Mouse (Mus musculus): ENCODE measurements around the gene Dguok. TPM values are rescaled to one million over a fixed set of nuclear protein-coding genes. Genes with fewer than 3 reads are reported as not detected.

The Dguok gene
- 55.0 and 59.7 TPM in 2 replicates for polyA plus RNA-seq (2021; fragmentation: Nextera tagmentation)
- long read RNA-seq, experiment 1, transcript Dguok-201 (7 exons, 1,107 nt) = major isoform, 37 of 46 reads
- long read RNA-seq, experiment 1, partial matches to known transcripts = 5 of 46 reads
- long read RNA-seq, experiment 1, other reads (novel, unspliced or antisense) = 4 of 46 reads
- long read RNA-seq, experiment 2, transcript Dguok-201 (7 exons, 1,107 nt) = major isoform, 36 of 60 reads
- long read RNA-seq, experiment 2, partial matches to known transcripts = 15 of 60 reads
- long read RNA-seq, experiment 2, other reads (novel, unspliced or antisense) = 7 of 60 reads

GRCm38 (mm10) chr6:83506258-83507167 is at the start of gene Dguok:
Dguok (minus strand) TSS chr6:83506969.

GRCm38 (mm10) chr6:83536028-83536794 is 29.4 kb upstream of the Dguok start, which contains the start of gene Actg2:
Actg2 (minus strand) TSS chr6:83536265.

GRCm38 (mm10) chr6:83459034-83459644 is 47.6 kb downstream of the Dguok start, which contains the start of gene Tet3:
Tet3 (minus strand) TSS chr6:83459084.

Other genes starting within 250 kb of the Dguok start
- 15.1 and 16.7 TPM in 2 replicates for gene Mthfd2, start 181.1 kb downstream of the Dguok start, polyA plus RNA-seq (2021; fragmentation: Nextera tagmentation)
- gene Mob1a, start 181.0 kb downstream of the Dguok start, polyA plus RNA-seq (2021; fragmentation: Nextera tagmentation) = 18.2 and 18.6 TPM in 2 replicates
- 234 and 271 TPM in 2 replicates for gene Bola3, start 157.8 kb downstream of the Dguok start, polyA plus RNA-seq (2021; fragmentation: Nextera tagmentation)
- gene Tet3, start 47.9 kb downstream of the Dguok start, polyA plus RNA-seq (2021; fragmentation: Nextera tagmentation) = 6.2 and 8.1 TPM in 2 replicates
- gene Actg2, start 29.3 kb upstream of the Dguok start, polyA plus RNA-seq (2021; fragmentation: Nextera tagmentation) = not detected in 2 replicates
- 38.7 and 41.2 TPM in 2 replicates for gene Stambp, start 65.8 kb upstream of the Dguok start, polyA plus RNA-seq (2021; fragmentation: Nextera tagmentation)
- not detected in 2 replicates for gene Clec4f, start 149.2 kb upstream of the Dguok start, polyA plus RNA-seq (2021; fragmentation: Nextera tagmentation)
- not detected in 2 replicates for gene Cd207, start 170.9 kb upstream of the Dguok start, polyA plus RNA-seq (2021; fragmentation: Nextera tagmentation)
- not detected in 2 replicates for gene Vax2, start 204.3 kb upstream of the Dguok start, polyA plus RNA-seq (2021; fragmentation: Nextera tagmentation)
- gene Atp6v1b1, start 236.0 kb upstream of the Dguok start, polyA plus RNA-seq (2021; fragmentation: Nextera tagmentation) = 0.15 and 0.21 TPM in 2 replicates

Data from layer of hippocampus, adult 6 months (tissue).